Mouse (Mus musculus) lung, postnatal 0 days (tissue): ENCODE results near the gene Drd3.

ENCODE experiments used
- CTCF ChIP-seq: IDR thresholded peaks from 2 replicates; pipeline ENCODE4 v1.5.1; 2016; ENCODE audit warnings: antibody characterized with exemption, mild to moderate bottlenecking
- EP300 ChIP-seq: IDR thresholded peaks from 2 replicates; pipeline ENCODE4 v1.6.1; 2016; ENCODE audit warnings: antibody characterized with exemption, mild to moderate bottlenecking, control low read depth

GRCm38 (mm10) chr16:43807048-43807447 lies 53.2 kb downstream of the Drd3 start:
- TF ChIP-seq EP300 = no peak
- TF ChIP-seq CTCF = no peak
